Mouse (Mus musculus) activated CD4-positive, CD25-positive, alpha-beta regulatory T cell, adult 4 months (primary cell): ENCODE data around the gene Nrip2. TPM values are rescaled to one million over a fixed set of nuclear protein-coding genes. Genes with fewer than 3 reads are reported as not detected.

Experiments
- ATAC-seq: one replicate; pipeline ENCODE4 v1.8.0; 2017
- polyA plus RNA-seq, 2 experiments: library from polyadenylated mRNA; unstranded; fragments of 100-300 nt; shearing (Covaris generic); gene quantifications; one replicate each; pipeline ENCODE4 v1.2.1; 2017

The Nrip2 gene
- polyA plus RNA-seq, 2 experiments from 2014 or later: 2.9 to 3.6 TPM

DNA sequence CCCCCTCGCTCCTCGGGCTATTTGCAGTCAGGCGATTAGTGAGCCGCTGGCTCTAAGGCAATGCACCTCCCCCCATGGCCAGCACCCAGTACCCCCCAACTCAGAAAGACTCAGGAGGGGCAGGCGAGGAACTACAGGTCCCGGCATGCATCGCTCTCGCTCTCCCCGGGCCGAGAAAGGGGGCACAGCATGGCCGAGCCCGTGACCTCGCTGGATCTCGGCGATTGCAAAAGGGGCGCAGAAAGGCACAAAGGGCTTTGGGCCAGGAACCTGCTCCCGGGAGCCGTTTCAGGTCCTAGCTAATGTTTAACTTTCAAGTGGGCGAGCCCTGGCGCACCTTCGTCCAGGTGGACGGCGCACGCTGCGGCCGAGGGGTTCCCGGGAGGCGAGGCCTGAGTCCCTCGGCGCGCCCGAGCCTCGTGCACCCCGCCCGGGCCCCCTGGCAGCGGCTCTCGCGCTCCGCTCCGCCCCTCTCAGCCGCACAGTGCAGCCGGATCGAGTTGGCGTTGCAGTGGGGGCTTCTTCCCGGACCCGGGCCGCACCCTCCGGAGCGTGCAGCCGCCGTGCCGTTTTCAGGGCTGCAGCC lies 38.7 kb downstream of the Nrip2 start:
- ATAC-seq: peak; percentile 21

DNA sequence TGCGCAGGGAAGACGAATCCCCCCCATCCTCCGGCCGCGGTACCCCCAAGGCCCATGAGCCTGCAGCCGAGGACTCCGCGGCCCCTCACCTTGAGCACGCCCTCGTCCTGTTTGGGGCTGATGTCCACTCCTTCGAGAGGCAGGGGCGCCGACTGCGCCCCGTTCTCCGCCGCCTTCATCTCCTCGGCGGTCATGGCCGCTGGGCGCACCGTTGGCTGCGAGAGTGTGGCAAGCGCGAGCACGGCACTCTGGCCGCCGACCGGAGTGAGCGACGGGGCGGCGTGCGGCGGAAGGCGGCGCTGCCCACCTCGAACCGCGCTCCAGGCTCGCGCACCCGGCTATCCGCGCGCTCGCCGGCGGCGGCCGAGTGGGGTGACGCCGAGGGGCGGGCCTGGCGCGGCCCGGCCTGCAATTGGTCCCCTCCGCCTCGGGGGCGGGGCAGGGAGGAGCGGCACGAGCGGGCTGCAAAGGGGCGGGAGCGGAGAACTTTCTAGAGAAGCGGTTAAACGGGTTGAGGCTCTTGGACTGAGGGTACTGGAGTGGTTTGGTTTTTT lies 39.3 kb downstream of the Nrip2 start, which contains the start of gene Fkbp4:
TSS of gene Fkbp4 (minus strand) at position 361 of the 554 bp plus-strand sequence.
- peak; percentile 98 for ATAC-seq

DNA sequence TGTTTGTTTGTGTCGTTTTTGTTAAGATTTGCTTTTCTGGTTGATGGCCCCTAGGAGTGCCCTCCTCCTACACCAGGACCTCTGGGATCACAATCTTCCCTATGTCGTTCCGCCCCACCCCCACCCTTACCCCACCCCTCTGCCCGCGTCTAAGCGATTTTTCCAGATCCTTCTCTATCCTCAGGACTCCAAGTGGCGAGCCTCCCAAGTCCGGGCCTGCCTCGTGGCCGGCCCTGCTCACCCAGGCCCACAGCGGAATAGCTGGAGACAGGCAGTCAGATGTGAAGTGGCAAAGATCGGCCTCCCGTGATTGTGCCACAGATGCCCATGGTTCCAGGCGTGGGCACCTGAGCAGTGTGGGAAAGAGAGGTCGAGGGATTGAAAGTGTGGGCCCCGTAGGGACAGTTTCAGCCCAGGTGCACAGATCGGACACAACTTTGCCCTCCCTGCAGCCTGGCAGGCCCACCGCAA lies 39.8 kb downstream of the Nrip2 start:
- no peak for ATAC-seq

DNA sequence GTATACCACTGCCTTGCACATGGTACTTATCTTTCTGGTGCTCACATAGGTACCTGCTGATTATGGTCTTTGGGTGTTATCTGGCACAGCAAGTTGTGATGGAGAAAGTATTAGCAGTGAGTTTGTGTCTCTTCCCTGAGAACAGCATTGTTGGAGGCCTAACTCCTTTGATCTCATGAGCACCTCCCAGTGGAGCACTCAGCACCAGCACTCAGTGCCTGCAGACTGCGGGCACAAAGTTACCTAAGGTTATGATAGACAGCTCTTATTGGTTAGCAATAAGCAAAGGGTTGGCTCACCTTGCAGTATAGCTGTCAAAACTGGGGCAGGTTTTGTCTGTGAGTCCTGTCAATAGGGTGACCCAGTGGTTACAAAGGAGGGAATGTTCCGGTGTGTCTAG lies 41.1 kb downstream of the Nrip2 start:
- ATAC-seq: no peak

DNA sequence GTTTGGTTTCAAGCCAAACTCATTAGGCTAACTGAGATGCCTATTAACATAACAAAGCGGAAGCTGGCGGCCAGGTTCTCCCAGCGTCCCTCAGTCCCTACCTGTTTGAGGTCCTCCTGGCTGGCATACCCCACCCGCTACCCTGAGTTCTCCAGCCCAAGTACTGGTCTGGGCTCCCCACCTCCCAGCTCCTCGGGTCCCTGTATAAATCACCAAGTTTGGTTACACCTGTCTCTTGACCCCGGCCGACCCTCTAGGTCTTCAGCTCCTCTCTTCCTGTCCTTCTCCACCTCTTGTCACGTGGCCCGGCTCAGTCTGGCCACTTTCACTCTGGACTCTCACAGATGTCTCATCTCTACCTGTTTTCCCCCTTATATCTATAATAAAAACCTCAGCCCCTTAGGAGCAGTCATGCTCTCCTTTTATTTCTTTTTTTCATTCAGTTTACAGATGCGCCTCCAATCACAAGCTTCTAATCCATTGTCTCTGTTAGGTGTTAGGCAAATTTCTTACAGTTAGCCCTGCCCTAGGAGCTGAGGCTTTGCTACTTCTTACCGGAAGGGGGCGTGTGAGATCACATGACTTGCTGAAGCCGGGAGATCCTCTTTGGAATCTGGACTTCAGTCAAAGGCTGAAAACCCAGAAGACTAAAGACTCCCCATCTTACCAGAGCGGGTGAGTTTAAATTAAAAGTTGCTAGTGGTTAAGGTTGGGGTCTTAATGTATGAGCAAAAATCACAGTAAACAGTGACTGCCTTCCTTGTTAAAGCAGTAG lies 46.9 kb downstream of the Nrip2 start:
- ATAC-seq: no peak

DNA sequence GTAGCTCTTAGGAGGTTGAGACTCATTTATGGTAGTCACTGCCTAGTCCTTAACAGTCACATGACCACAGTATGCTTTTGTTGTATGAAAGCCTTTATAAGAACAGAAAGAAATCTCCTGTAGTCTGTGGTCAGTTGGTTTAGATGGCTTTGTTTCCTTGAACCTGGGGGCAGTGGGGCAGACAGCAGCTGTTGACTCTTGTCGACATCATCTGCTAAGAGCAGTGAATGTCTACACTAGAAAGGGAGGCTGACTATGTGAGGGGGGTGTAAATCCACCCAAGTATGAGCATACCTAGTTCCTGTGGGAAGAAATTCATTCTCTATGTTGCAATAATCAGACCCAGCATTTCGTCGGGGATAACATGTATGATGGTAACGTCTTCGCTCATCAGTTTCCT lies 48.0 kb downstream of the Nrip2 start:
- ATAC-seq: no peak

DNA sequence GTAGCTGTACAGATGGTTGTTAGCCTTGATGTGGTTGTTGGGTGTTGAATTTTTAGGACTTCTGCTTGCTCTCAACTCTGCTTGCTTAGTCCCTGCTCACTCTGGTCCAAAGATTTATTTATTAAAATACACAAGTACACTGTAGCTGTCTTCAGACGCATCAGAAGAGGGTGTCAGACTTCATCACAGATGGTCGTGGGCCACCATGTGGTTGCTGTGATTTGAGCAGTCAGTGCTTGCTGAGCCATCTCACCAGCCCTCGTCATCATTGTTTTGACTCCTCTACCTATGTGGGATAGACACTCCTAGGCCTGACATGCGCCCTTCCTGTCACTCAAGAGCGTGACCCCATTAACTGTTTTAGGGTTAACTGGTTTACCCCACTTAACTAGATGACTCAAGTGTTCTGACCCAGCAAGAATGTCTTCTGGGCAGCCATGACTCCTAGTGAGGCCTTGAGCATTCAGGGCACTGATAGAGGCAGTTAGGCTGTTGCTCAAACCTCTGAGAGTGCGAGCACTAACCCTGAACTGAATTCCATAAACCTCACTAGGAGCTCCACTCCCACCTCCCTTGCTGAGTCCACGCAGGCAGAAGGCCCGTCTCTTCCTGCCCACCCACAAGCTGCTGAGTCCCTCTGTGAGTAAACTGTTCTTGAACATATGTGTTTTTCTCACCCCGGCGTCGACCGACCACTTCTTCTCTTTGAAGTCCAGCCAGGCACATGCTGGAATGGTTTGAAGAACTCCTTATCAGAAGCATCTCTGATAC lies 56.9 kb downstream of the Nrip2 start:
- ATAC-seq: no peak

DNA sequence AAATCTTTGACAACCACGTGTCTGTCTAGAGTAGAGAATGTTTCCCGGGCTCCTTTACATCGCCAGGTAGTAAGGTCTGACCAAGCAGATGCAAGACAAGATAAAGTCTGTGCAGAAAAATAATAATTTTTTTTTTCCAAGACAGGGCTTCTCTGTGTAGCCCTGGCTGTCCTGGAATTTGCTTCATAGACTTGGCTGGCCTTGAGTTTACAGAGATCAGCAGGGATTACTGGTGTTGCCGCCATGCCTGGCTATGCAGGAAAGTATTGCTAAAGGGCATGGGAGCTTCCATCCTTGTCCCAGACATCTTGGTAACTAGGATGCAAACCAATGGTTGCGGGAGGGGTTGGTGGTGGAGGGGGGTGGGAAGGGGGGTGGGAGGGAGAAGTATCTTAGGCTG lies 58.1 kb downstream of the Nrip2 start:
- ATAC-seq: no peak

DNA sequence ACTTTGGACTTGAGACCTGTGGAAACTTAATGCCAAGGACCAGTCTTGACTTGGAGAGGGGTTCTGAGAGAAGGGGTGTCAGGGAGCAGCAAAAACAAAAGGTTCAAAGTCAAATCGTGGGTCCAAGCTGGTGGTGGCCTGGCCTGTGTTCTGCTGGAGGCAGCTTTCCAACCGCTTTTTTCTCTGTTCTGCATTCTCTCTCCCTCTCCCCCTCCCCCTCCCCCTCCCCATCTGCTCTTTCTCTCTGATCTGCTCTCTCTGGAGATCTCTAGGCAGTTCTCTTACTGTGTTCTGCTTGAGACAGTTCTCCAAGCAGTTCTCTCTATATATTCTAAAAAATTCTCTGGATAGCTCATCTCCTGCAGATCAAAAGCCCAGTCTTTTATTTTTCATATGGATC lies 61.2 kb downstream of the Nrip2 start:
- no peak for ATAC-seq

DNA sequence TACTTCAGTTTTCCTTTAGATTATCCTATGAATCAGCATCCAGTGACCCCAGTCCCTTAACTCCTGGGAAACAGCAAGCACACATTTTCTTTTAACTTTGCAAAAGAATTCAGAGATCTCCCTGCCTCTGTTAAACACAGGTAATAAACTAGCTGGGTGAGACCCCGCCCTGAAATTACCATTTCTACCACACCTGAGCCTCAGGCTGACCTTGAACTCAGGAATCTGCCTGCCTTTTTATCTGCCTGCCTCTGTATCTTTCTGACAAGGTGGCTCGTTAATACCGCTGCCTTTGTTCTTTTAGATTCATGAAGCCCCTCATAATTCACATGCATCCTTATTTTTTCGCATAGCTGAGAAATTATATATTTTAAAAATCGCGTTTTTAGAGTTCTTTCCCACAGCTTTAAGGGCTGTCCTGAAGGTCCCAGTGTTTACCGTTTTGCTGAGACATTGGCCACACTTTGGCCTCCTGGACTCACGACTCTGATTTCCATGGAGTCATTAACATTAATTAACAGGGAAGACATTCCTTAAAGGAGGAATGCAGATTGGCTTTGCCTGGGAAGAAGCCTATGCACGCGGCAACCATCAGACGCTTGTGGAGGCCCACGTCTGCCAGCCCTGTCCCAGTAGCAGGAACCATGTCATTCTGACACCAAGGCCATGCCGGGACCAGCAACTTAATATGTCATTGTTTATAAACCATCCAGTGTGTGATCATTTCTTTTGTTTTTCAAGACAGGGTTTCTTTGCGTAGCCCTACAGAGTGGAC lies 61.8 kb downstream of the Nrip2 start:
- ATAC-seq: no peak

DNA sequence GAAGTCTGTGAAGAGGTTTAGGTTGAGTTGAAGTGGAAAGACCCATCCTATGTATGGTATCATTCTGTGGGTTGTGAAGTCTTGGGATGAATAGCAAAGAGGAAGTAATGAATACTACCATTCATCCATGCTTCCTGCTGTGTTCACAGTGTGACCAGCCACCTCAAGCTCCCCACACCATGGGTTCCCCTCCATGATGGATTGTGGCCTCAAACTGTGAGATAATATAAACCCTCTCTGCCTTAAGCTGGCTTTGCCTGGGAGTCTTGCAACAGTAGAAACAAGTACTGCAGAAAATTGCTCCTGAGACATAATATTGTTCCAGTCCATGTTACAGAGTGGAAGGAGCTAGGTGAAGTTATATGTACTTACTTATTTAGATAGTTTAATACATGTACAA lies 62.5 kb downstream of the Nrip2 start:
- no peak for ATAC-seq

DNA sequence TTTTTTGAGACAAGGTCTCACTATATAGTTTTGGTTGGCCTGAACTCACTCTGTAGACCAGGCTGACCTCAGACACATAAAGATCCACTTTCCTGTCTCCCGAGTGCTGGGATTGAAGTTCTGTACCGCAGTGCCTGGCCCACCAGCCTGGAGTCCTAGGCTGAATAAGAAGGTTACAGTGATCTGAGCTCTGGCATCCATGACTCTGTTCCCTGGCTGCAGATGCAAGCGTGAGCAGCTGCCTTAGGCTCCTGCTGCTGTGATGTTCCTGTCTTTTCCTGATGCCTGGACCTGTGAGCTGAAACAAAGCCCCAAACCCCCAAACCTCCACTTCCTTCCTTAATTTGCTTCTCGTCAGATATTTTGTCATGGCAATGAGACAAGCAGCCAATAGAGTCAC lies 65.9 kb downstream of the Nrip2 start:
- no peak for ATAC-seq

Other genes starting within 250 kb of the Nrip2 start
- gene Tead4, start 98.5 kb upstream of the Nrip2 start, polyA plus RNA-seq: not detected
- gene Tulp3, start 43.4 kb upstream of the Nrip2 start, polyA plus RNA-seq: 1 to 10 TPM; 2.0 to 2.5 TPM
- 10 to 100 TPM; 64.4 to 75.0 TPM for gene Rhno1, start 36.4 kb upstream of the Nrip2 start, polyA plus RNA-seq
- gene Foxm1, start 36.3 kb upstream of the Nrip2 start, polyA plus RNA-seq: 1 to 10 TPM; 3.8 to 4.0 TPM
- gene Tex52, start 23.8 kb upstream of the Nrip2 start, polyA plus RNA-seq: not detected
- not detected for gene Gm44596, start 23.8 kb upstream of the Nrip2 start, polyA plus RNA-seq
- gene Itfg2, start 25.6 kb downstream of the Nrip2 start, polyA plus RNA-seq: 10 to 100 TPM; 17.6 to 20.6 TPM
- gene Fkbp4, start 39.4 kb downstream of the Nrip2 start, polyA plus RNA-seq: 10 to 100 TPM; 47.6 to 76.7 TPM
- under 1 TPM in 1 of 2 experiments, not detected in 1; 0.24 TPM for gene Pzp, start 127.4 kb downstream of the Nrip2 start, polyA plus RNA-seq
- under 1 TPM in 1 of 2 experiments, not detected in 1; 0.45 TPM for gene A2ml1, start 182.3 kb downstream of the Nrip2 start, polyA plus RNA-seq
- under 1 TPM in 1 of 2 experiments, not detected in 1; 0.60 TPM for gene Klrb1a, start 224.2 kb downstream of the Nrip2 start, polyA plus RNA-seq